Mouse (Mus musculus) layer of hippocampus, adult 18-20 months (tissue): Measurements from ENCODE around the gene Olfr703. TPM values are rescaled to one million over a fixed set of nuclear protein-coding genes. Genes with fewer than 3 reads are reported as not detected.

ENCODE experiments used
- DNase-seq, 2 experiments: peaks; one replicate each; pipeline ENCODE4 v3.0.0; 2022; ENCODE audit warnings: low spot score in 2 of 2
- long read RNA-seq: library from polyadenylated mRNA; stranded (forward); transcript quantifications from one replicate; pipeline ENCODE4 v2.0.0, GENCODE M21; 2021
- total RNA-seq, 2 experiments: library from RNA; stranded (reverse); gene quantifications; 2 replicates each; pipeline ENCODE4 v1.2.3; 2021

The Olfr703 gene
- total RNA-seq = not detected
- long read RNA-seq = 0 reads

DNA sequence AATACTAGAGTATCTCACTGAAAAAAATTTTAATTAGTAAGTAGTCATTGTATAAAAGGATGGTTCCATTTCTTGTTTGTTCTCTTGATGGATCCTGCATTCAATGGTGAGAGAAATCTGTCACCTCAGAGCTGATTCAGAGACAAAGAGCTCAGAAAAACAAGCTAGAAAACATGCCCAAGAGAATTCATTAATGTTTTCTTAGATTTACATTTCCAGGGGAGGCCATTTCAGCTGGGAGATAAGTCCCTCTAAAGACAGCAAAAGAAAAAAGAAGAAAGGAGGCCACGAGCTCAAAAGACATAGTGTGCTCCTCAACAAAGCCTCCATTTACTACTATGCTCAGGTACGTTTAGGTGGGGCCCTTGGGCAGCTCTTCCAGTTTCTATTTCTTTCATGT is at the start of gene Olfr703:
TSS of gene Olfr703 (plus strand) at position 301 of the 400 bp plus-strand sequence.
- no peak for DNase-seq

DNA sequence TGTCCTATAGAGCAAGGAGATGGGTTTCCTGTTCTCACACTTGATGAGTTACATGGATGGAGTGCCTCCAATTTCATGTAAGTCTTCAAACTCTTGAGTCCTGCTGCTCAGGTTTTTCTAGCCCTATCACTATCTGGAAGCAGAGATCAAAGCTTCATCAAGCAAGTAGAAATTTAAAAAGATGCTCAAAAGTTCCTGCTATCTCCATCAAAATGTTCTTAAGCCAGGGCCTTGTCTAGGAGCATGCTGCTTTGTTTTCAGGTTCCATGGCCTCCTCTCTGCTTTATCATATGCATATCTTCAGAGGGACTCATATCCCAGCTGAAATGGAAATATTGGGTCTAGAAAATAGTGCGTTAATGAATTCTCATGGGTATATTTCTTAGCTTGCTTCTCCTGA is 34.4 kb upstream of the Olfr703 start, which contains the start of gene Olfr700:
TSS of gene Olfr700 (minus strand) at position 101 of the 400 bp plus-strand sequence.
- DNase-seq = no peak

DNA sequence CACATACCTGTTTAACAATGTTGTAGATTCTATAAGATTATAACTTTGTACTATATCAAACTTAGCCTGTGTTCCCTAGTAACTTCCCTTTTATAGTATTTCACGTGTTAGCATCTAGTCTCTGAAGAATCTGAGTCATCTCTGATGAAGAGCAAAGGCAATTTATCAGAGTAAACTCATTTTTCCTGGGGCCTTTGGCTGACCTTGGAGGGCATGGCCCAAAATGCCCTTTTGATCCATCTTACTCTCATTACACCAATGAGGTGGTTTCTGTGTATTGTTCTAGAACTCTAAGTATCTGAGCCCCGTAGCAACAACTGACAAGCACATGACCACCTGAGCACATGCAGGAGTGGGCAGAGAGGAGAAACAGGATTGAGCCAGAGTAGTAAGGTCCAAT is 29.3 kb upstream of the Olfr703 start, which contains the start of gene Olfr701:
TSS of gene Olfr701 (plus strand) at position 301 of the 400 bp plus-strand sequence.
- DNase-seq = no peak

DNA sequence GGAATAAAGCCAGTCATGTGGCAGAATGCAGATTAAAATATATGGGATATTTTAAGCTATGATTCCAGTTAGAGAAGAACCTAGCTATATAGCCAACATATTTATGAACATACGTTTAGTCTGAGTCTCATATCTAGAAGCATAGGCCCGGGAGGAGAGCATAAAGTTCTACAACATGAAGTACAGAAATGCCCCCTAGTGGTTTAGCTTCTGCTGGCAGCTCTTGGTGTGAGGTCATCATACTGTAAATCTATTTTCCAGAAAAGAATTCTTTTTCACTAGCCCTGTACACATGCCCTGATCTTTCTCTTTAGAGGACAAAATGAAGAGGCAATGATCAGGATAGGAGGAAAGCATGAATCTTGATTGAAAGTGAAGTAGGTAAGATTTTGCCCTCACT is 27.4 kb upstream of the Olfr703 start:
- DNase-seq = no peak

DNA sequence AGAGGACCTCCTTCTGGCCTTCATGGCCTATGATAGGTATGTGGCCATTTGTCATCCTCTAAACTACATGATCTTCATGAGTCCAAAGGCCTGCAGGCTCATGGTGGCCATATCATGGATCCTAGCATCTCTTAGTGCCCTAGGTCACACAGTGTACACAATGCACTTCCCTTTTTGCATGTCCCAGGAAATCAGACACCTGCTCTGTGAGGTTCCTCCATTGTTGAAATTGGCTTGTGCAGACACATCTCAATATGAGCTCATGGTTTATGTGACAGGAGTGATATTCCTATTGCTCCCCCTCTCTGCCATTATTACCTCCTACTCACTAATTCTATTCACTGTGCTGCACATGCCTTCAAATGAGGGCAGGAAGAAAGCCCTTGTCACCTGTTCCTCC is 24.7 kb upstream of the Olfr703 start:
- no peak for DNase-seq

DNA sequence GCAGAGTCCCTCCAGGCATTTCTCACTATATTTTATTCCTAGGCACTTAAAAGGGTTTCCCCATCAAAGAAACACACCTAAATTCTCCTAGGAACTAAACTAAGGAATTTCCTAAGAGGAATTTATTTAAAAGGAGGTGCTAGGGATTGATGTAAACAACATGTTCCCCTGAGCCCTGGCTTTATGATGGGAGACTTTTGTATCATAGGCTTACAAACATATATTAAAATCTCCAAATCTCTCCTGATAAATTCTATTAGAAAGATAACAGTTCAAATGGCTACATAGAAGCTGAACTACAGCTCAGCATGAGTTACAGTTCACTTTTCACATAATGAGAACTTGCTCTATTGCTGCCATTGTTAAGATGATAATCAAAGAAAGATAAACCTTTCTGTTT is 9.4 kb upstream of the Olfr703 start, which contains the start of gene Olfr702:
TSS of gene Olfr702 (minus strand) at position 101 of the 400 bp plus-strand sequence.
- DNase-seq = no peak

DNA sequence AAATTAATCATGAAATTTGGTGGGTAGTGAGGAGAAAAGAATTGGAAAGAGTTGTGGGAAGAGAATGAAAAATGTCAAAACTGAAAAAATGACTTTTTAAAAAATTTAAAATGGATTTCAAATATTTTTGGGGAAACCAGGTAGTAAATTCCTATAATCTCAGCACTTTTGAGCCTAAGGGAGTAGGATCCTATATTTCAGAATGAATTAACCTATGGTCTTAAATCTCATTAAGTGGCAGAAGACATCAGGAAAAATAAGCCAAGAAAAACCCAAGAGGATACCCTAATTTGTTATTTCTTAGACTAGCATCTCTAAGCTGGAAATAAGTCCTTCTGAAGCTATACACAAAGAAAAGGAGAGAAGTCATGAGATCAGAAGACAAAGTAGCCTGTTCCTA is 19.7 kb downstream of the Olfr703 start, which contains the start of gene Olfr704:
TSS of gene Olfr704 (plus strand) at position 301 of the 400 bp plus-strand sequence.
- DNase-seq = no peak

DNA sequence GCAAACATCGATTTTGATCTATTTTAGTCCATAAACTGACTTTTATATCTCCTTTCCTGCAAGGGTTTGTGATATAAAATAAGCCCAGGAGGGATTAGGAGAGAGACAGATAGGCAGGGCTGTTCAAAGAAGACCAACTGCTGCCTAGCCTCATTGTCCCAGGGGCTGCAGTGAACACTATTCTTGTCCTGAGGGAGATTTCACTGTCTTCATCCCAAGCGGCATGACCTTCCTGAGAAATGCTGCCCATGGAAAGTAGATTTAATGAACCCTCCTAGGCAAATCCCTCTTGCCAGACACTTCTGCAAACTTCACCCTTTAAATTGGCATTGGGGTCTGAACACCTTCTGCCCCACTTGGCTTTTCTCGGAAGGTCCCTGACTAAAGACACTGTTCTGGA is 33.6 kb downstream of the Olfr703 start, which contains the start of gene Olfr705:
TSS of gene Olfr705 (minus strand) at position 101 of the 400 bp plus-strand sequence.
- DNase-seq = no peak

DNA sequence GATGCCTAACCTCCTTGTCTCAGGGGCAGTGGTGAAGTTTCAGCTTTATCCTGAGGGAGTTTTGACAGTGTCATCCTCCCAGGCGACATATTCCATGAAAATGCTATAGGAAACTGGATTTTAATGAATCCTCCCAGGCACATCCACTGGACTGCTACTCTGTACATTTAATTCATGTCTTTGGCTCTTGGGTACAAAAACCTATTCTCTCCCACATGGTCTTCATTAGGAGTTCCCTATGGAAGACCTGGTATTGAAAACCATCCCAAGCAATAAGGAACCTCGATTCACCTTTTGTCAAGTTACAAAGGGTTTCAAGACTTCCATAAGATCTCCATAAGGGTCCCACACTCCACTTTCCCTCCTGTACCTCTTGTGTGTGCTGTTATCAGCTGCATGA is 44.9 kb downstream of the Olfr703 start, which contains the start of gene Olfr706:
TSS of gene Olfr706 (minus strand) at position 101 of the 400 bp plus-strand sequence.
- DNase-seq = no peak

Other genes starting within 250 kb of the Olfr703 start
- gene Olfr693, start 162.8 kb upstream of the Olfr703 start, total RNA-seq = not detected
- not detected for gene Olfr694, start 151.5 kb upstream of the Olfr703 start, total RNA-seq
- gene Olfr695, start 127.0 kb upstream of the Olfr703 start, total RNA-seq = not detected
- gene Olfr697, start 100.9 kb upstream of the Olfr703 start, total RNA-seq = not detected
- not detected for gene Olfr698, start 88.0 kb upstream of the Olfr703 start, total RNA-seq
- not detected for gene Olfr699, start 50.2 kb upstream of the Olfr703 start, total RNA-seq
- gene Olfr700, start 34.5 kb upstream of the Olfr703 start, total RNA-seq = not detected
- not detected for gene Olfr701, start 29.2 kb upstream of the Olfr703 start, total RNA-seq
- gene Olfr702, start 9.5 kb upstream of the Olfr703 start, total RNA-seq = not detected
- gene Olfr704, start 19.8 kb downstream of the Olfr703 start, total RNA-seq = not detected
- not detected for gene Olfr705, start 33.5 kb downstream of the Olfr703 start, total RNA-seq
- not detected for gene Olfr706, start 44.8 kb downstream of the Olfr703 start, total RNA-seq
- not detected for gene Olfr707, start 57.9 kb downstream of the Olfr703 start, total RNA-seq
- not detected for gene Olfr1532-ps1, start 64.6 kb downstream of the Olfr703 start, total RNA-seq
- not detected for gene Olfr709-ps1, start 88.9 kb downstream of the Olfr703 start, total RNA-seq
- not detected for gene Olfr710, start 105.0 kb downstream of the Olfr703 start, total RNA-seq
- not detected for gene Olfr6, start 120.6 kb downstream of the Olfr703 start, total RNA-seq
- not detected for gene Olfr711, start 132.1 kb downstream of the Olfr703 start, total RNA-seq
- gene Olfr2, start 162.7 kb downstream of the Olfr703 start, total RNA-seq = not detected
- gene Olfr713, start 187.8 kb downstream of the Olfr703 start, total RNA-seq = not detected
- not detected for gene Olfr714, start 227.6 kb downstream of the Olfr703 start, total RNA-seq
- gene Olfr17, start 249.9 kb downstream of the Olfr703 start, total RNA-seq = not detected